Mouse (Mus musculus) thymus, adult 2 months (tissue): ENCODE data around the gene Atm.

Experiments used
- CTCF ChIP-seq: fragments of 200-500 bp; IDR thresholded peaks from 2 replicates; pipeline ENCODE4 v1.5.1; 2012; ENCODE audit warnings: mild to moderate bottlenecking, control low read depth, low read length, moderate library complexity, borderline replicate concordance; ENCODE audit not compliant: control insufficient read depth, poor library complexity, insufficient read depth; ENCODE audit errors: extremely low read depth
- POLR2A ChIP-seq: fragments of 200-500 bp; IDR thresholded peaks from 2 replicates; pipeline ENCODE4 v1.6.1; 2012; ENCODE audit warnings: mild to moderate bottlenecking, low read length, control low read depth, moderate library complexity; ENCODE audit not compliant: control insufficient read depth, poor library complexity, insufficient read depth; ENCODE audit errors: extremely low read depth

- TF ChIP-seq CTCF = no peak
- no peak for TF ChIP-seq POLR2A
Measured at GRCm38 (mm10) chr9:53401146-53401545, 135.4 kb downstream of the Atm start.
